Mouse (Mus musculus) spleen, adult 12 weeks (tissue): ENCODE measurements around the gene Slc22a26.
"Not testable (repeated sequence)": the region's sequence is repeated elsewhere in the genome, so short reads cannot be mapped to it uniquely, and the experiment has no call there.

Experiments
- DNase-seq: peaks from one replicate; pipeline ENCODE4 v3.0.0; 2022; ENCODE audit warnings: low spot score

The Slc22a26 gene

DNA sequence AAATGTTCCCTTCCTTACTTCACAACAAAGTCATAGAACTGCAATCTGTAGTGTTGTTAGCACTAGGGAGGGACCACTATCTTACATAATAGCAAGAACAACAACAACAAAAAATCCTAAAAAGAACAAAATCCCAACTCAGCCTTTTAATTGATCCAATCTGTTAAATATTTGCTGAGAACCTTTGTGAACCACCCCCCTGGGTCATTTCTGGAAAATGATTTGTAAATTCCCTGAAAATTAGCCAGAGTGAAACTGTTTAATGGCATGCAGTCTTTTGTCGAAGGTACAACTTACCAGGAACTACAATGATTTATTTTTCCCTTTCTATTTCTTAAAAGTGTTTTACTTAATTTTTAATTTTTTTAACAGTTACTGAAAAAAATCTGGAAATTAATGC is at the start of gene Slc22a26:
TSS of gene Slc22a26 (minus strand) at position 97 of the 400 bp plus-strand sequence.
- DNase-seq = no peak

DNA sequence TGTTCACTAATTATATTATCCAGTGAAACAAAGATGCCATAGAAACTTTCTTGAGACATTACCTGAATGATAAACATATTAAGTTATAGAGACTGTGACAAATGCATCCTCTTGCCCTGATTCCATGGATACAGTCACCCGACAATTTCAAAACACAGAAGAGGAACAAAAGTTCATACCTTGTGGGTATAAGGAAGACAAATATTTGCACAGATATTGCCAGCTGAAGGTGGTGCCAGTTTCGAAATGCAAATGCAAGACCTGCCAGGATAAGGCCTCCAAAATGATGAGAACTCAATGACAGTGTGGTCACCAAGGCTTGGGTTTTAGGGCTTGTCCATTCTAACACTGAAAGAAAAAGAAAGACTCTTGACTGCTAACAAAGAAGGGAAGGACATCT is 27.4 kb upstream of the Slc22a26 start:
- DNase-seq = no peak

DNA sequence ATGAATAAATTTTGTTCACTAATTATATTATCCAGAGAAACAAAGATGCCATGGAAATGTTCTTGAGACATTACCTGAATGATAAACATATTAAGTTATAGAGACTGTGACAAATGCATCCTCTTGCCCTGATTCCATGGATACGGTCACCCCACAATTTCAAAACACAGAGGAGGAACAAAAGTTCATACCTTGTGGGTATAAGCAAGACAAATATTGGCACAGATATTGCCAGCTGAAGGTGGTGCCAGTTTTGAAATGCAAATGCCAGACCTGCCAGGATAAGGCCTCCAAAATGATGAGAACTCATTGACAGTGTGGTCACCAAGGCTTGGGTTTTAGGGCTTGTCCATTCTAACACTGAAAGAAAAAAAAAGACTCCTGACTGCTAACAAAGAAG is 11.9 kb downstream of the Slc22a26 start:
- DNase-seq = no peak

DNA sequence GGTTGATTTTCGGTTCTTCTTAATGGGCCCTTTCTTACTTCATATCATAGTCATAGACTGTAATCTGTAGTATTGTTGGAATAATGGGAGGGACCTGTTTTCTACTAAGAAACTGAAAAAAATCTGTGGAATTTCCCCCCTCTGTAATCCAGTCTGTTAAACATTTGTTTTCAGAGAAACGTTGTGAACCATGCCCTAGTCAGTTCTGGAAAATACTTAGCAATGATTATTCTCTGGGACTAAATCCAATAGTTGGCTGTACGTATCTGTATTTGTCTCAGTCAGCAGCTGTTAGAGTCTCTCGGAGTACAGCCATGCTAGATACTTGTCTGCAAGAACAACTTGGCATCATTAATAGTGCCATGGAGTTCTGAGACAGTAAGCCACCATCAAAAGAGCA is 27.2 kb downstream of the Slc22a26 start:
- DNase-seq = no peak

DNA sequence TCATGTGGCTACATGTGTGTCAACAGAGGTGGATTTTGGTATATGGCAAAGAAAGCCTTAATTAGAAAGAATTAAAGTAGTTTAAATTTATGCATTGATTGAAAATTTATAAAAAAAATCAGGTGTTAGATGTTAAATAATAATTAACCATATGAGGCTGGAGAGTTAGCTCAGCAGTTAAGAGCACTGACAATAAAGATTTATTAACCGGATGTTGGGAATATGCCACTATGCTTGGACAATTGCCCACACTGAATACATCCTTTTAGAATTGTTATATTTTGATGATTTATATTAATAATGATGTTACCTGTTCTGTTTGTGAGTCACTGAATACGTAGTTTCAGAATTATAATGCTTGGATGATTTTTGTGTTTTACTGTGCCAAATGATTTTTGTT is 36.3 kb downstream of the Slc22a26 start:
- no peak for DNase-seq

DNA sequence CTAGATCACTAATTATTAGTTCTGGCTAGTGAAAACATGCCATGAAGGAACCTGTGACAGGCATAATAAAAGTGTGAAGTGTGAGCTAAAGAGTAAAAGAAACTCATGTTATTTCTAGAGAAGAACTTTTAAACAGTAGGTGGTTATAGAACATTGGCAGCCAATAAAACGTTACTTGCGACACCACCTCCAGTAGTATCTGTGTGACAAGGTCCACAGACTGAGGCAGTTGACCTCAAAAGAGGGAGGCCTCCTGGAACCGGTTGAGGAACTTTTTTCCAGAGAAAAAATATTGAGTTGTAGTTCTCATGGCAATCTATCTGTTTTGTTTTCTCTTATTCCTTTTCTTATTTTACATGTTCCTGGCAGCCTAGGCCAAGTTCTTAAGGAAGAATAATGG is 36.9 kb downstream of the Slc22a26 start:
- DNase-seq = no peak

DNA sequence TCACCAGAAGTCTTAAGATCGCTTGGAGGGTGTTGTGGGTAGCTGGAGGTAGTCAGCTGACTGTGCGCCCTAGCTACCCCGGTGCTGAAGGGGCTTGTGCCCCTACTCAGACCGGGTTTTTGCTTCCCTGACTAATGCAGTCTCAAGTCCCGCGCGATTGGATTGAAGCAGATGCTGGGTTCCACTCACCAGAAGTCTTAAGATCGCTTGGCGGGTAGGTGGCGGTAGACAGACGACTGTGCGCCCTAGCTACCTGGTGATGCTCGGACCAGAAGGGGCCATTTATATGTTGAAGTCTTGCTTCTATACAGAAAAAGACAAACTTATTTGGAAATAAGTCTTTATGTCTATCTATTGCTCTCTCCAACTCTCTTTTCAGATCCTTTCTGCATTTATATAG is 49.1 kb downstream of the Slc22a26 start:
- DNase-seq = not testable (repeated sequence)
